Mouse (Mus musculus): ENCODE measurements around the gene Nin.

Nin gene

DNA sequence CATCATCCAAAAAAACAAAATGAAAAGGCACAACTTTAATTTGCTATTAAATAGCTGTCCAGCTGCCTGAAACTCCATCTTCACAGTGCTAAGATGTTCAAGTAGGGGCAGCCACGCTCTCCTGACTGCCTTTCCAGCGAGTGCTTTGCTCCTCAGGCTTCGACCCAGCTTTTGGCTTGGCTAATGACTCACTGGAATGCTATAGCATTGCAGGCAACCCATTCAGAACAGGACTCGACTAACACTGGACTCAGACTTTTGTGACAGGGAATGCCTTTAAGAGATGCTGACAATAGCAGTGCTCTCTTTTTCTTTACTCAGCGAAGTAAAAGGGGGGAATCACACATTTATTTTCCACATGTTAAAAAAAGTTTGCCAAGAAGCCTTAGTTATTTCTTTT is 101.8 kb downstream of the Nin start:
- DNase-seq (ENCODE audit: low read depth): no peak

DNA sequence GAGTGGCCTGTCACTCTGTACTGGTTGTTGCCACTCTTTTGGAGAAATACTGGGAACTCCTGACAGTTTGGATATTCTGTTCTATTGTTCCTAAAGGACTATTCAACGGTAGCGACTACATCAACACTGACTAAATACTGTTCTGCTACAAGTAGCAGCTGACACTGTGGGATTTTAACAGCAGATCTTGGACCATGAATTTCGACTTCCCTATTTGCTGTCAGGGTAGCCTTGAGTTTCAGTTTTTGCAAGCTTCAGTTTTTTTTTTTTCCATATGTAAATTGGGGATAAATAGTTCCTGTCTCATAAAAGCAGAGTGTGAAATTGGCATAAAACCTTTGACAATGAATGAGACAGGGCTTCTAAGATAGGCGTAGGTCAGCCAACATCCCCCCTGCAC is 103.2 kb downstream of the Nin start:
- no peak for DNase-seq (ENCODE audit: low read depth)

DNA sequence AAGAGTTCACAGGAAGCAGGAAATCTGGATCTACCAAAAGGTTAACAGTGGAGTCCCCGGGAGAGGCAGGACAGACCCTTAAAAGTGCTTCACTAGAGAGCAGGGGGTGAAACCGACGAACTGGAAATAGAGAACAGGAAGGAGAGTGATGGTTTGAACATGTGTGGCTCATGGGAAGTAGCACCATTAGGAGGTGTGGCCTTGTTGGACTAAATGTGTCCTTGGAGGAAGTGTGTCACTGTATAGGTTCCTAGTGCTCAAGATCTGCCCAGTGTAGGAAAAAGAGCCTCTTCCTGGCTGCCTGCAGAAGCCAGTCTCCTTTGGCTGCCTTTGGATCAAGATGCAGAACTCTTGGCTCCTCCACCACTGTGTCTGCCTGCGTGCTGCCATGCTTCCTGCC is 108.4 kb downstream of the Nin start:
- DNase-seq (ENCODE audit: low read depth): no peak

DNA sequence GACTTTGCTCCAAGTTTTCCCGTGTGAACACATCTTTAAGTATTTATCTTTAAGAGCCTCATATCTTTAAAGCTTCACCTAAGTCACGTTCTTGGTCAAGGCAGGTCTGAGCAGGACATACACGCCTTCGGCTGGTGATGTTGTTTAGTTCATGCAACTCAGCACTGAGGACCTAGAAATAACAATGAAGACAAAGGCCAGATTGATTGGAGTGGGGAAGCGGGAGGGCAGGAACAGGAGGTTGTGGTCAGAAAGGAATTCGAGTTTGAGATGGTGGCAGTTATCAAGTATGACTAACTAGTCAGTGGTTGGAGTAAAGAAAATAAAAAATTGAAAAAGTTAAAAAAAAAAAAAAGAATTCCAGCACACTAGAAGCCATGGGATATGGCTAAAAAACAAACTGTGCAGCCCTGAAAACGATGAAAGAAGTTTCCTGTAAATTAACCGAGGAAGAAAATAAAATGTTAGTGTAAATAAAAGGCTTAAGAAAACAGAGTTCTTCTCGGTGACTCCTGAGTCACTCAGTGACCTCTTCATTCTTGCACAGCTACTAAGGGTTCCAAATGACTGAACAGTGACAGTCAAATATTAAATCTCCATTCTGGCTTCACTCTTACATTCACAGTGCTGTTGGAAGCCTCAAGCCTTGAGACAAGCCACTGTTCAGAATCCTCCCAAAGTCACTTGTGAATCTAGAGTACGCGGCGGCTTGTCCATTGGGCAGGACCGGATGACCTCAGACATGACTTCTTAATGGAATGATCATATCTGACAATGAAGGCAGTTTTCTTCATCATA is 115.1 kb downstream of the Nin start:
- DNase-seq (ENCODE audit: low read depth): no peak

DNA sequence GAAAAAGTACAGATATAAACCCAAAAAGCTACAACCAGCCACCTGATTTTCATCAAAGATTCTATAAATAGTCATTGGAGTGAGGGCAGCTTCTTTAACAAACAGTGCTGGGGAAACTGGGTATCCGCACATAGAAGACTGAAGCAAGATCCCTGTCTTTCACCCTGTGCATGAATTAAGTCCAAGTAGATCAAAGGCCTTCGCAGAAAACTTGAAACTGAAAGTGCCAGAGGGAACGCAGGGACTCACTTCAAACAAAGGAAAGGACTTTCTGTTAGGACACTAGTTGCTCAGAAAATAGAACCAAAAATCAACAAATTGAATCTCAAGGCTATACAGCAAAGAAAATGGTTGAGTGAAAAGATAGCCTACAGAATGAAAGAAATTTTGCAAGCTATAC is 118.1 kb downstream of the Nin start:
- no peak for DNase-seq (ENCODE audit: low read depth)

DNA sequence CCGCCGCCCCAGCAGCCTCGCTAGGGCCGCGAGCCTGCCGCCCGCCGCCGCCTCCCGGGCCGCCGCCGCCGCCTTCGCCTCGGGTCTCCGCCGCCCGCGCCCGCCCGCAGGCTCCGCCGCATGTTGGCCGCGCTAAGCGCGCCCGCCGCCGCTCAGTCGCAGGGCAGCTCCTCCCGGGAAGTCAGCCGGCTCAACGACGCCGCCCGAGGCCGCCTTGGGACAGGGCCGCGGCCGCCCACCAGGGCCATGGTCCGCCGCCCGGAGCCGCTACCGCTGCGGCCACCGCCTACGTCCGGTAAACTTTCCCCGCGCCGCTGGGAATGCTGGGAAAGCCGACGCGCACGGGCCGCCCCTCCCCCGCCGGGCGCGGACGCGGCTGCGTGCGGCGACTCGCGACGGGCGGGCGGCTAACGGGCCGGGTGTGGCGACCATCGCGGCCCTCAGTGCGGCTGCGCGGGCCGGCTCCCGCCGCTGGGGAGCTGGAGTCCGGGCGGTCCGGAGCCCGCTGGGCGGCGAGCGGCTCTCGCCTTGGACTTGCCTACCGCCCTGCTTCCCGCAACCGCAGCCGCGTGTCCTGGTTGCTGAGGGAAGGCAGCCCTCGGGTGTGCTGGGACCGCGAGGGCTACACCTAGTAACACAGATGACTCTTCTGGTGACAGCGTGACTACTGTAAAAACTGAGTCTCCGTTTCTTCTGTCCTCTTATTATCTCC is 126.6 kb downstream of the Nin start, which contains the start of gene Sav1:
Gene Sav1, minus strand, starts transcription at position 217 of the 712 bp plus-strand sequence.
- DNase-seq (ENCODE audit: low read depth): peak; percentile 68

DNA sequence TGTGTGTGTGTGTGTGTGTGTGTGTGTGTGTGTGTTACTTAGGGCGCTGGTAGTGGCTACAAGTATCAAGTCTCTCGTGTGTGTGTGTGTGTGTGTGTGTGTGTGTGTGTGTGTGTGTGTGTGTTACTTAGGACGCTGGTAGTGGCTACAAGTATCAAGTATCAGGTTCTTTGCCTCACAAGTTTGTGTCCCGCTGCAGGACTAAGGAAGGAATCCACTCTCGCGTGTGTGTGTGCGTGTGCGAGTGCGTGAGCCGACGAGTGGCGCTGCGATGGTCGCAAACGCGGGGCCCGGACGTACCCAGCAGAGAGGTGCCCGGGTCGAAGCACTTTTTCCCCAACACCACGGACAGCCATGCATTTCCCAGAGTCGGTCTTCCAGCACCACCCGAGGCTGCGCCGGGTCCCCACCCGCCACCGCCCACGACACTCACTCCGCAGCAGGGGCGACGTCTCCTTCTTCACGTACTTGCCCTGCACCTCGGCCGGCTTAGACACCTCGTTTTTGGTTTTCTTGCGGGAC is 127.2 kb downstream of the Nin start:
- DNase-seq (ENCODE audit: low read depth): no peak

DNA sequence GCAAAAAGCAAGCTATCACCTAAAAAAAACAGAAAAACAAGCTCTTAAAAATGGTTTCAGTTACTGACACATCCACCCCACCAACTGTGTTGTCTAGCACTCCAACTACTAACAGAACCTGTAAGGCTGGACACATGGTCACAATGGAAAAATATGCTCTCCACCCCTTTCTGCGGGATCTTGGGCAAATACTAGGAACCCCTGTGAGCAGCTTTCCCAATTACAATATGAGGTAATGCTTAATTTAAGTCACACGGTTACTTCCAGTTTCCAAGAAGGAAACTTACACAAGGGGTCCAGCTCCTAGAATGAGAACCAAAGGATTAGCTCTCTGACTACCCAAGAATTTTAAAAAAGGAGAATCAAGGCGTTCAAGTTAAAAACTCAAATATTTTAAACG is 128.0 kb downstream of the Nin start:
- no peak for DNase-seq (ENCODE audit: low read depth)

DNA sequence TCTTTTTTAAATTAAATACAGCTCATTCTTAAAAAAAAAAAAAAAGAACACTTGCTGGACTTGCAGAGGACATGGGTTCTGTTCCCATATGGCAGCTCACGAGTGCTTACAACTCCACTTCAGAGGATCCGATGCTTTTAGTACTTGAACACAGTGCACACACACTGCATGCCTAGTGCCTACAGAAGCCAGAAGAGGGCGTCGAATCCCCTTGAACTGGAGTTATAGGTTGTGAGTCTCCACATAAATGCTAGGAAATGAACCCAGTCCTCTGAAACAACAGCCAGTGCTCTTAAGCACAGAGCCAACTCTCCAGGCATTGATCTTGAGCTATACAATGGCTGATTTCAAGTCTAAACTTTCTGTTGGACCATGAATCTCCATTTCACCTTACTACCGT is 130.6 kb downstream of the Nin start:
- no peak for DNase-seq (ENCODE audit: low read depth)

DNA sequence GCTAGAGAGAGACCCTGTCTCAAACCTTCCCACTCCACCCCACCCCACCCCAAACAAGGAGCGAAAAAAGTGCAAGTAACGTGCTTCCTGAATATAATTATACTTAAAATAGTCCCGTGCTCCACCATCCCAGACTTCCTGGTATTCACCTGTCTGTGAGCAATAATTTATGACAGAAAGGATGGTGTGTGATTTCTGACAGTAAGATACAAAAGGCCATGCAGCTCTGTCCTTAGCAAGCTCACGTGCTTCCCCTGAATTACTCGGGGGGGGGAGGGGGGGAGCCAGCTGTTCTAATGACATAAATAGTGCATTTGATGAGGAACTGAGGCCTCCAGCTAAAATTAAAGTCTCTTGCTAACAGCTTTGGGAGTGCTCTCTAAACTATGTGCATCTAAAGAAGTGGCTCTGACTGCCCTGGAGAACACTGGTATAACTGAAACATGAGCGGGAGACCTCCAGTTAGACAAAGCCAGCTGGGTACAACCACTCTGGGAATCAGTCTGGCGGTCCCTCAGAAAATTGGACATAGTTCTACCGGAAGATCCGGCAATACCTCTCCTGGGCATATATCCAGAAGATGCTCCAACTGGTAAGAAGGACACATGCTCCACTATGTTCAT is 136.0 kb downstream of the Nin start:
- DNase-seq (ENCODE audit: low read depth): no peak

DNA sequence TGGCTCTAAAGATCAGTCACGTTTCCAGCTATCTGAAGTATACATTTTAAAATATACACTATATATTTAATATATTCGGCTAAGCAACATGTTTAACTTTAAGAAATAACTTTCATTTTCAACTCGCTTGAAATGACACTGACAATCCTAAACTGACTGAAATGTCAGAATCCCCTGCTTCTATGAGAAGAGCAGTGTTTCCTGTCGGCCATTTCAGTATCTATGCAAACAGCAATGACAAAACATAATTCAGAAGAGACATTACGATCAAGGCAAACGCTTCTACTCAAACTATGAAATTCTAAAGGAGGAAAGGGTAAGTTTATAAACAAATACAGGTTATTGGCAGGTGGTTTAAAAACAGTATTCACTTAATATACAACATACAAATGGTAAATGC is 136.8 kb downstream of the Nin start:
- no peak for DNase-seq (ENCODE audit: low read depth)

DNA sequence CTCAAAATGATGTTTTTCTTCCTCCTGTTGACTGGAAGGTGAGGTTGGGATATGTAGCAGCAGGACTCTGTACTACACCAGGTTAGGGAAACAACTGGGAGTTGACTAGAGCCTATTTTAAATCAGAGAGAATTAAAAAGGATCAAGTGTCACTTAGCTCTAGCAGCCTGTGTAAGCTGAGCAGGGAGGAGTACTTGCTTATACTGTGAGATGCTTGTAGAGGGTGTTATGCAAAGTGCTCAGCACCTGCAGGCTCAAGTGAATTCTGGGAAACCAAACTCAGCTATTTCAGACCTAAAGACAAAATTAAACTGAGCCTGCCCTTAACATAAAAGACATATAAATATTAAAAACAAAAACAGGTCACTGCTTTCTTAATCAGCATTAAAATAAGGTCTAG is 139.9 kb downstream of the Nin start:
- DNase-seq (ENCODE audit: low read depth): no peak

DNA sequence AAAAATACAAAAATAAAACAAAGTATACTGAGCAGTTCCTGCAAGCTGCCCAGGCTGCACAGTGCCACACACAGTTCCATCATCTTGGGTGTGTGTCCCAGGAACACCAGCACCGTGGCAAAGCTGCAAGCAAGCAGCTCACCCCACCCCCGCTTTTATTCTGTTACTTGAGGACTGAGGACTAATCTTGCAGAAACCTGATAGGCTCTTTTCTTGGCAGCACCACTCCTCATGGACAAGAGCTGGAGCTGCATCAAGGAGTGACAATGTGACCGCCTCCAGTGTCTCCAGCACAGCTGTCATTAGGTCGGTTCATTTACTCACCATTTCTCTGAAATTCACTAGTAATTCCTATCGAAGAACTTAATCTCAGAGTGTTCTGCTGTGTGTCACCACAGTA is 145.4 kb downstream of the Nin start:
- no peak for DNase-seq (ENCODE audit: low read depth)

DNA sequence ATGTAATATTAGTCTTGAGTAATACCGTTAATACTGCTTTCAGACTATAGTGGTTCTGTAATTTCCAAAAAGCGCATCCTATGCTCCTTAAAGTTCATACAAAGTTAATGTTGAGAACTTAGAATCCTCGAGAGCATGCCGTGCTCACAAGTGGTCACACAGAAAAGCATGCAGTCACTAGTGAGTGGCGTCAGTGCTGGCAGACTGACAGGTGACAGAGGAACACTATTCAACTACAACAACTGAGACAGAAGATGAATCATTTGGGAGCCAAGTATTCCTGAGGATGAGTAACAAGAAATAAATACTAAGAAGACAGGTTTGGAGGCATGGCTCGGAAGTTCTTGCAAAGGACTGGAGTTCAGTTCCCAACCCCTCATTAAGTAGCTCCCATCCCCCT is 146.4 kb downstream of the Nin start:
- DNase-seq (ENCODE audit: low read depth): no peak

DNA sequence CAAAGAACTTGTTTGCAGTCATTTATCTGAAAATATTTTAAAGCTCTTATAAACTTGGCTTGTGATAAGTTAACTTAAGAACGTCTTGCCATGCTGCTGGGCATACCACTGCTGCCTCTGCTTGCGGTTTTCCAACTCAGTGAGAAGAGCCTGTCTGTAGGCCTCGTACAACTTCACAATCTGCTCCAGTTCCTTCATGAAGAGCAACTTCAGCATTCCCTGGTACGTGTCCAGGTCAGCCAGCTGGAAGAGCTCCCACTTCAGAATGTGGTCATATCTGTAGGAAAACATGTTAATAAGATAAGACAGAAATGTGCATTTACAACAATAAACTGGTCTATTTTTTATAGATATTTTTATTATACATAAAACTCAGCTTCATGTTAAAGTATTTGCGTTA is 147.4 kb downstream of the Nin start:
- DNase-seq (ENCODE audit: low read depth): no peak

DNA sequence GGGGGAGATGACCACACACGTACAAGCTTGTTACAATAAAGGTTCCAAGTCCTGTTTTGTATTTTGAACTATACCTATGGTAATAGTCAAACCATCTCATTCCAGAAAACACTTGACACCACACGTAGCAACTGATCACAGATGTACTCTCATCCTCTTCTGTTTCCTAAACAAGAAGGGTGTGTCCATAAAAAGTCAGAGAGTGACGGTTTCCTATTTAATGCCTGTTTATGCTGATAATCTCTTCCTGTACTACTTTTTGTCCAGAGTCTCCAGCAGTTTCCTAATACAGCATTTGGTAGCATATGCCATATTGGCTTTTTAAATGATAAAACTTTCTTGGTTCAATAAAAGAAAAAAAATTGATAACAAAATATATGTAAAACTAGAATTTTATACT is 147.9 kb downstream of the Nin start:
- DNase-seq (ENCODE audit: low read depth): no peak

DNA sequence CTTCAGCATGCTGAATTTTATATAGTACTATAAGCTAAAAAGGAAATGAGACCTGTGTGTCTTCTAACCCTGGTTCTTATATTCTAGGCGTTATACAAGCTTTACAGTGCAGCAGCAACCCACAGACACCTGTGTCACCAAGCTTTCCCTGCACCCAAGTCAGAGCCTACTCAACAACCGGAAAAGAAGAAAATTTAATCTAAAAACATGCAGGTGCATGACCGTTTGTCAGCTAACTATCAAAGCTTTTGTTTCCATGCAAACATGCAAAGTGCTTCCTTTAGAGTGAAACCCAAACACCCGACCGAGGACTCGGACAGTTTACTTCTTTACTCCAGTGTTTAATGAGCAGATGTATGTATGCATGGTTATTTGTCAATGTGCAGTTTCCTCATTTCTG is 150.4 kb downstream of the Nin start:
- no peak for DNase-seq (ENCODE audit: low read depth)

DNA sequence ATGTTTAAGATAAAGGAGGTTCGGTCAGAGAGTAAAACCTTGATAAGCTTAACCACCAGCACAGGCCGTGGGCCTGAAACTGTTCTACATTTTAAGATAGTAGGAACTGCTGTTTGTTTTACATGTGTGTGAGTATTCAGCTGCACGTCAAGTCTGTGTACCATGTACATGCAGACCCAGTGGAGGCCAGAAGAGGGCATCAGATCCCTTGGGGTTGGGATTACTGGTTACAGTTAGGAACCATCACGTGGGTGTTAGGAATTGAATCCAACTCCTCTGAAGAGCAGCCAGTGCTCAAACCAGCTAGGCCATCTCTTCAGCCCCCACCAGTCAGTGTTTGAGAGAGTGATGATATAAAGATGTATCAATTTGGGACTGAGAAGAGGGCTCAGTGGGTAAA is 151.0 kb downstream of the Nin start:
- no peak for DNase-seq (ENCODE audit: low read depth)
